Mouse (Mus musculus) E14TG2a.4 (cell line): Measurements from ENCODE around the gene Wap.

Experiments used
- H3K27me3 ChIP-seq: 2 replicates; pipeline ENCODE4 v1.6.1; 2014; ENCODE audit warnings: low read length, control low read depth; ENCODE audit not compliant: insufficient read depth
- H3K36me3 ChIP-seq: 2 replicates; pipeline ENCODE4 v1.6.1; 2014; ENCODE audit warnings: low read length, control low read depth; ENCODE audit not compliant: insufficient read depth
- H3K4me1 ChIP-seq: replicated peaks from 2 replicates; pipeline ENCODE4 v1.6.1; 2014; ENCODE audit warnings: low read depth, low read length, control low read depth
- H3K4me3 ChIP-seq: replicated peaks from 2 replicates; pipeline ENCODE4 v1.5.1; 2014; ENCODE audit warnings: mild to moderate bottlenecking, low read length
- H3K9me3 ChIP-seq: 2 replicates; pipeline ENCODE4 v1.6.1; 2014; ENCODE audit warnings: low read length, control low read depth
- CTCF ChIP-seq: conservative IDR thresholded peaks from 2 replicates; pipeline ENCODE4 v1.5.1; 2014; ENCODE audit warnings: low read length
- NANOG ChIP-seq: IDR thresholded peaks from 2 replicates; pipeline ENCODE4 v1.6.1; 2014; ENCODE audit warnings: borderline replicate concordance, low read length, mixed read lengths
- POU5F1 ChIP-seq: IDR thresholded peaks from 2 replicates; pipeline ENCODE4 v1.6.1; 2014; ENCODE audit warnings: low read length, borderline replicate concordance

Gene Wap

GRCm38 (mm10) chr11:6598191-6598889 lies 40.1 kb downstream of the Wap start:
- Histone ChIP-seq H3K36me3 (peaks cover 41% of the 10 kb centered on the region), H3K4me1 (peaks cover 48% of the 10 kb centered on the region), H3K9me3 (no peaks in the 10 kb centered on the region), H3K27me3 (peaks cover 13% of the 10 kb centered on the region), H3K4me3 (peak overlapping the region; percentile 37; the same call in 1 of the 2 replicates)
- TF ChIP-seq CTCF (no peak), POU5F1 (no peak), NANOG (no peak)

GRCm38 (mm10) chr11:6597523-6597922 lies 40.9 kb downstream of the Wap start:
- Histone ChIP-seq H3K4me1 (peaks cover 56% of the 10 kb centered on the region), H3K27me3 (peaks cover 6% of the 10 kb centered on the region; the same call in 1 of the 2 replicates)
- no peak for TF ChIP-seq CTCF
- no peak for TF ChIP-seq NANOG
- no peak for TF ChIP-seq POU5F1

GRCm38 (mm10) chr11:6596616-6597015 lies 41.8 kb downstream of the Wap start:
- no peak for TF ChIP-seq CTCF
- H3K4me1 ChIP-seq = peaks cover 65% of the 10 kb centered on the region
- peaks cover 57% of the 10 kb centered on the region for H3K36me3 ChIP-seq
- no peaks in the 10 kb centered on the region; the same call in 1 of the 2 replicates for H3K27me3 ChIP-seq
- H3K9me3 ChIP-seq = no peaks in the 10 kb centered on the region
- H3K4me3 ChIP-seq = no peak overlapping the region

More at GRCm38 (mm10) chr11:6597523-6597922, 40.9 kb downstream of the Wap start:
- Histone ChIP-seq H3K9me3 (no peaks in the 10 kb centered on the region), H3K4me3 (no peak overlapping the region), H3K36me3 (peaks cover 48% of the 10 kb centered on the region)

- H3K27me3 ChIP-seq = no peaks in the 10 kb centered on the region; the same call in 1 of the 2 replicates
- H3K36me3 ChIP-seq = peaks cover 61% of the 10 kb centered on the region
- peaks cover 69% of the 10 kb centered on the region for H3K4me1 ChIP-seq
- no peaks in the 10 kb centered on the region for H3K9me3 ChIP-seq
- H3K4me3 ChIP-seq = no peak overlapping the region
- no peak for TF ChIP-seq CTCF
- TF ChIP-seq POU5F1 = no peak
- no peak for TF ChIP-seq NANOG
Observed at GRCm38 (mm10) chr11:6596205-6596604, 42.2 kb downstream of the Wap start.

- H3K27me3 ChIP-seq = no peaks in the 10 kb centered on the region; the same call in 1 of the 2 replicates
- TF ChIP-seq POU5F1 (no peak), NANOG (no peak), CTCF (no peak)
Observed at GRCm38 (mm10) chr11:6595339-6595738, 43.1 kb downstream of the Wap start.

GRCm38 (mm10) chr11:6594845-6595244 lies 43.6 kb downstream of the Wap start:
- H3K36me3 ChIP-seq = peaks cover 67% of the 10 kb centered on the region
- no peaks in the 10 kb centered on the region for H3K9me3 ChIP-seq
- no peaks in the 10 kb centered on the region; the same call in 1 of the 2 replicates for H3K27me3 ChIP-seq
- H3K4me1 ChIP-seq = peaks cover 73% of the 10 kb centered on the region
- TF ChIP-seq NANOG (no peak), POU5F1 (no peak), CTCF (no peak)
- no peak overlapping the region for H3K4me3 ChIP-seq

More at GRCm38 (mm10) chr11:6595339-6595738, 43.1 kb downstream of the Wap start:
- peaks cover 73% of the 10 kb centered on the region for H3K4me1 ChIP-seq
- H3K36me3 ChIP-seq = peaks cover 63% of the 10 kb centered on the region
- H3K9me3 ChIP-seq = no peaks in the 10 kb centered on the region
- H3K4me3 ChIP-seq = no peak overlapping the region

- H3K4me1 ChIP-seq = peaks cover 73% of the 10 kb centered on the region
- TF ChIP-seq CTCF = no peak
- TF ChIP-seq NANOG = no peak
- TF ChIP-seq POU5F1 = no peak
- H3K36me3 ChIP-seq = peaks cover 75% of the 10 kb centered on the region
- no peaks in the 10 kb centered on the region for H3K27me3 ChIP-seq
- H3K4me3 ChIP-seq = peak overlapping the region; percentile 53
- no peaks in the 10 kb centered on the region for H3K9me3 ChIP-seq
Observed at GRCm38 (mm10) chr11:6593406-6593805, 45.0 kb downstream of the Wap start.

- 0 out of 2 replicates have a peak overlapping the region, but pooled peaks have one; percentile 10 for H3K4me3 ChIP-seq
- no peaks in the 10 kb centered on the region for H3K9me3 ChIP-seq
- H3K27me3 ChIP-seq = no peaks in the 10 kb centered on the region
- H3K36me3 ChIP-seq = peaks cover 57% of the 10 kb centered on the region
- TF ChIP-seq CTCF (no peak), POU5F1 (no peak), NANOG (no peak)
- H3K4me1 ChIP-seq = peaks cover 81% of the 10 kb centered on the region
Observed at GRCm38 (mm10) chr11:6590933-6591675, 47.3 kb downstream of the Wap start.

GRCm38 (mm10) chr11:6589838-6590237 lies 48.6 kb downstream of the Wap start:
- no peak for TF ChIP-seq POU5F1
- TF ChIP-seq CTCF = no peak
- no peak for TF ChIP-seq NANOG
- peaks cover 53% of the 10 kb centered on the region for H3K36me3 ChIP-seq

More at GRCm38 (mm10) chr11:6589838-6590237, 48.6 kb downstream of the Wap start:
- H3K27me3 ChIP-seq = no peaks in the 10 kb centered on the region
- no peak overlapping the region for H3K4me3 ChIP-seq
- peaks cover 86% of the 10 kb centered on the region for H3K4me1 ChIP-seq
- no peaks in the 10 kb centered on the region for H3K9me3 ChIP-seq
